Mouse (Mus musculus): ENCODE results near the gene Mybl2. TPM values are rescaled to one million over a fixed set of nuclear protein-coding genes. Genes with fewer than 3 reads are reported as not detected.

Gene Mybl2
- polyA plus RNA-seq, 1 experiment from 2014 or later = 37.8 TPM

DNA sequence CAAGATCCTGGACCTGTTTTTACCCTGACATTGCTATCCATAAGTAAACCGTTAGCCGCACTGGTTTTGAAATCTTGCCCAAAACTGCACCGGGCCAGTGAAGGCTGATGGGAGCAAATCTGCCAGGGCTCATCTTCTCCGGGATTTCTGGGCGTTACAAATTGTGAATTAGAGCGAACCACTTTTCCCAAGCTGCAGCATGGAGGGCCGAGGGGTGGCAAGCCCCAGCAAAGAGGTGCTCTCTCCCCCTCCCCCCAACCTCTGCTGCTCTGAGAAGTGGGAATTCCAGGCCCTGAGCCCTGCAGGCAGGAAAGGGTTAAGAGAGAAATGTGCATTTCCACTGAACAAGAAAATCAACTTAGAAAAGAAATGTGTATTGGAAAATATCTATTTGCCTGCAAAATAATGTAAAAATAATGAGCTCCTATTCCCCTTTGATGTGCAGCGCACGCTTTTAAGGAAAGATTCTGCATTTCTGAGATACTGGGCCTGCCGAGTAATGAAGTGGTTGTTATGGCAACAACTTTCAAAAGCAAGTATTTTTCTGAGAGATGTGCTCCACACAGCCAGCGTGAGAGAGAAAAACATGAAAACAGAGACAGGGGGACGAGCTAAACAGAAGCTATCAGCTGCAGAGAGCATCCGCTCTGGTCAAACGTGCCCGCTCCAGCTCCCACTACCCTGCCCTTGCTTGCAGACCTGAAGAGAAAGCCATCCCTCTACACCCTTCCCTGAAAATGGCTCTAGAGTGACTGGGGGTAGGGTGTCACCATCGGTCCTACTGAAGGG is 57.1 kb downstream of the Mybl2 start:
- 61% methylated on average over 16 of the region's 16 CpGs for WGBS (ENCODE audit: insufficient replicate concordance)
- Histone ChIP-seq H3K4me2 (ENCODE audit: low read depth, low read length) (no peak overlapping the region), H3K4me1 (ENCODE audit: control insufficient read depth, low read depth, low read length) (no peaks in the 10 kb centered on the region), H3K27ac (ENCODE audit: low read length) (no peak overlapping the region), H3K9ac (ENCODE audit: low read depth, low read length) (no peak overlapping the region), H3K4me3 (ENCODE audit: low read depth, low read length) (no peak overlapping the region), H3K9me3 (replicated peaks; ENCODE audit: control insufficient read depth, low read length) (no peaks in the 10 kb centered on the region; the same call in 1 of the 2 replicates), H3K36me3 (ENCODE audit: control insufficient read depth, insufficient read depth) (no peaks in the 10 kb centered on the region), H3K27me3 (ENCODE audit: control insufficient read depth, insufficient read depth, low read depth, low read length) (no peaks in the 10 kb centered on the region)
- no peak for ATAC-seq (ENCODE audit: low read depth)

DNA sequence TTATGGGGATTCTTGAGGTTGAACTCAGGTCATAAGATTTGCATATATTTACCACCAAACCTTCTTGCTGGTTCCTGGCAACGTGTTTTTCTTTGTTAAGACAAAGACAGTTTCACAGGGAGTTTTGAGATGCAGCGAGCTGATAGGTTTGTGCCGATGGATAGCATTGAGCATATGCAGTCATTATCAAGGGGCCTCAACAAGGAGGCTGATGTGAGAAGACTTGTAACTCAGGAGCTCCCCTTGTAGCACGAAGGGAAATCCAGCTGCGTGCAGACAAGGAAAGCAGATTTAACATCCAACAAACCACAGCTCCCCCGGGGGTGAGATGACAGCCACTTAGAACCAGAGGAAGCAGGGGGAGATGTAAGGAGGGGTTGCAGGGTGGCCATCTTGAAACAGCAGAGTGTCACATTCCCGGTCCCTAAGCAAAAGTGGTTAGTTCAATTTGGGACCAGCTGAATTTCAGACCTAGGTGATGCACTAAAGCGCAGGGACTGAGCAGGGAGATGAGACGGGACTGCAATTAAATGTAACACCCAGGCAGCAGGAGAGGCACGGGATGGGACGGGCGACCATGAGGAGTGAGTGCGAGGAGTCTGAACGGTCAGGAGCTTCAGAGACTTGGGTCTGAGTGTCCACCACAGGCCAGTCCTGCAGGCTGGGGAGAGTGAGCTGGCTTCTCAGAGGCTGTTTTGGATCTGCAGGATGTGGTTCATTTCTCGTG is 66.3 kb downstream of the Mybl2 start:
- Histone ChIP-seq H3K9me3 (replicated peaks; ENCODE audit: control insufficient read depth, low read length) (no peaks in the 10 kb centered on the region), H3K27me3 (ENCODE audit: control insufficient read depth, insufficient read depth, low read depth, low read length) (peaks cover 3% of the 10 kb centered on the region; the same call in 1 of the 2 replicates), H3K4me2 (ENCODE audit: low read depth, low read length) (no peak overlapping the region), H3K36me3 (ENCODE audit: control insufficient read depth, insufficient read depth) (no peaks in the 10 kb centered on the region), H3K4me1 (ENCODE audit: control insufficient read depth, low read depth, low read length) (no peaks in the 10 kb centered on the region), H3K27ac (ENCODE audit: low read length) (no peak overlapping the region), H3K9ac (ENCODE audit: low read depth, low read length) (no peak overlapping the region), H3K4me3 (ENCODE audit: low read depth, low read length) (no peak overlapping the region)
- no peak for ATAC-seq (ENCODE audit: low read depth)
- WGBS (ENCODE audit: insufficient replicate concordance) = 52% methylated on average over 15 of the region's 15 CpGs

DNA sequence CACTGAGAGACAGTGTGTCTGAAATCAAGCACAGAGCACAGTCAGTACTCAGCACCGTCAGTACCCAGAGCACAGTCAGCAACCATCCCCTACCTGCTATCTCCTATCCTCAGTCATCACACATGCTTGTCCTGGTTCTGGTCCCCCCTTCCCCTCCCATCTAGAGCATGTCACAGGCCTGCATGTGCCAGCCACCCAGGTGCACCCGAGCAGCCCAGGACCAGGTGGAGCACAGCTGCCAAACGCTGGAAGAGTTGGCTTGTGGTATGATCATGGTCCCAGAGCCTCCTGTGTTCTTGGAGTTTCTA is 66.8 kb downstream of the Mybl2 start:
- ATAC-seq (ENCODE audit: low read depth) = no peak
- no peaks in the 10 kb centered on the region for H3K36me3 ChIP-seq (ENCODE audit: control insufficient read depth, insufficient read depth)
- no peaks in the 10 kb centered on the region for H3K4me1 ChIP-seq (ENCODE audit: control insufficient read depth, low read depth, low read length)

GRCm38 (mm10) chr2:163122319-163122718 is 67.8 kb downstream of the Mybl2 start:
- ATAC-seq (ENCODE audit: low read depth) = peak; percentile 97
- no peak overlapping the region for H3K4me3 ChIP-seq (ENCODE audit: low read depth, low read length)
- peaks cover 3% of the 10 kb centered on the region; the same call in 1 of the 2 replicates for H3K27me3 ChIP-seq (ENCODE audit: control insufficient read depth, insufficient read depth, low read depth, low read length)
- H3K36me3 ChIP-seq (ENCODE audit: control insufficient read depth, insufficient read depth) = no peaks in the 10 kb centered on the region
- H3K27ac ChIP-seq (ENCODE audit: low read length) = no peak overlapping the region
- WGBS (ENCODE audit: insufficient replicate concordance) = 10% methylated on average over 9 of the region's 9 CpGs
- no peaks in the 10 kb centered on the region for H3K9me3 ChIP-seq (replicated peaks; ENCODE audit: control insufficient read depth, low read length)
- no peak overlapping the region; the same call in 1 of the 2 replicates for H3K4me2 ChIP-seq (ENCODE audit: low read depth, low read length)
- no peaks in the 10 kb centered on the region for H3K4me1 ChIP-seq (ENCODE audit: control insufficient read depth, low read depth, low read length)
- no peak overlapping the region for H3K9ac ChIP-seq (ENCODE audit: low read depth, low read length)

More for the DNA sequence above, 66.8 kb downstream of the Mybl2 start:
- Histone ChIP-seq H3K27me3 (ENCODE audit: control insufficient read depth, insufficient read depth, low read depth, low read length) (peaks cover 3% of the 10 kb centered on the region; the same call in 1 of the 2 replicates), H3K4me3 (ENCODE audit: low read depth, low read length) (no peak overlapping the region), H3K9me3 (replicated peaks; ENCODE audit: control insufficient read depth, low read length) (no peaks in the 10 kb centered on the region), H3K27ac (ENCODE audit: low read length) (no peak overlapping the region), H3K9ac (ENCODE audit: low read depth, low read length) (no peak overlapping the region), H3K4me2 (ENCODE audit: low read depth, low read length) (no peak overlapping the region)
- 53% methylated on average over 3 of the region's 3 CpGs for WGBS (ENCODE audit: insufficient replicate concordance)

DNA sequence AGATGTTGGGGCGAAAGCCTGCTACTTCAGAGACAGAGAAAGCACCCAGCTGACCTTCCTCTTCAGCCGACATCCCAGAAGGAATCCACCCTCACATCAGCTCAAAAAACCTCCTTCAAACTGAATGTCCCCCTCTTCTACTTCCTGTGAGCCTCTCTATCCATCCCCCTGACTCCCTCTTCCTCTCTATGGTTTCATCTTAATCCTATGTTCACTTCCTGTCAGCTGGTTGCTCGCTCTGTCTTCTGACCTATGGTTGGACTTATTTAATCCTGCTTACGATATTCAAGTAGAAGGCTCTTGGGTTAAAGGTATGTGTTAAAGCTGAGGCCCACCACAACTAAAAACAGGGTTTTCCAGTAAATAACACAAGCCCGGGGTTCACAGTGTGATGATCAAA is 69.0 kb downstream of the Mybl2 start:
- H3K4me2 ChIP-seq (ENCODE audit: low read depth, low read length) = no peak overlapping the region
- WGBS (ENCODE audit: insufficient replicate concordance) = 57% methylated on average over 5 of the region's 5 CpGs

GRCm38 (mm10) chr2:163130837-163131236 is 76.3 kb downstream of the Mybl2 start:
- Histone ChIP-seq H3K9me3 (replicated peaks; ENCODE audit: control insufficient read depth, low read length) (no peaks in the 10 kb centered on the region), H3K36me3 (ENCODE audit: control insufficient read depth, insufficient read depth) (no peaks in the 10 kb centered on the region), H3K4me1 (ENCODE audit: control insufficient read depth, low read depth, low read length) (no peaks in the 10 kb centered on the region), H3K27me3 (ENCODE audit: control insufficient read depth, insufficient read depth, low read depth, low read length) (no peaks in the 10 kb centered on the region), H3K4me3 (ENCODE audit: low read depth, low read length) (no peak overlapping the region), H3K27ac (ENCODE audit: low read length) (no peak overlapping the region), H3K4me2 (ENCODE audit: low read depth, low read length) (no peak overlapping the region), H3K9ac (ENCODE audit: low read depth, low read length) (no peak overlapping the region)
- no peak for ATAC-seq (ENCODE audit: low read depth)
- 65% methylated on average over 5 of the region's 5 CpGs for WGBS (ENCODE audit: insufficient replicate concordance)

More for the DNA sequence above, 69.0 kb downstream of the Mybl2 start:
- no peaks in the 10 kb centered on the region for H3K36me3 ChIP-seq (ENCODE audit: control insufficient read depth, insufficient read depth)
- no peak overlapping the region for H3K4me3 ChIP-seq (ENCODE audit: low read depth, low read length)
- no peaks in the 10 kb centered on the region for H3K4me1 ChIP-seq (ENCODE audit: control insufficient read depth, low read depth, low read length)
- no peak for ATAC-seq (ENCODE audit: low read depth)
- peaks cover 3% of the 10 kb centered on the region; the same call in 1 of the 2 replicates for H3K27me3 ChIP-seq (ENCODE audit: control insufficient read depth, insufficient read depth, low read depth, low read length)
- H3K9ac ChIP-seq (ENCODE audit: low read depth, low read length) = no peak overlapping the region
- H3K9me3 ChIP-seq (replicated peaks; ENCODE audit: control insufficient read depth, low read length) = no peaks in the 10 kb centered on the region
- H3K27ac ChIP-seq (ENCODE audit: low read length) = no peak overlapping the region

DNA sequence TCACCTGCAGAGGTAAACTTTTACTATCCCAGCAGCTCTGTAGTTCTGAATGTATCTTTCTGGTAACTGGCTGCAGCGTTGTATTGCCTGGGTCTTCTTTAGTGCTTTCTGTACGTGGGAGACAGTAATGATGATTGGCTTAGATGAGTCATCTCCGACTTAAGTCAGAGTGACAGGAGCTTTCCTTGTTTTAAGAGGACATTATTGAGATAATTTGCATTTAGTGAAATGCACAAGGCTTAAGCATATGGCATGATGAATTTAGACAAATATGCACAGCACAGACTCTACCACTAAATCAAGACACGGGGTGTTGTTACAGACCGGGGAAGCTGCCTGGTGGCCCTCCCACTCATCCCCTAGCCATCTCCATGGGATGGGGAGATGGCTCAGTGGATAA is 77.8 kb downstream of the Mybl2 start:
- Histone ChIP-seq H3K9ac (ENCODE audit: low read depth, low read length) (no peak overlapping the region), H3K9me3 (replicated peaks; ENCODE audit: control insufficient read depth, low read length) (no peaks in the 10 kb centered on the region), H3K4me2 (ENCODE audit: low read depth, low read length) (no peak overlapping the region), H3K27me3 (ENCODE audit: control insufficient read depth, insufficient read depth, low read depth, low read length) (no peaks in the 10 kb centered on the region), H3K36me3 (ENCODE audit: control insufficient read depth, insufficient read depth) (no peaks in the 10 kb centered on the region), H3K27ac (ENCODE audit: low read length) (no peak overlapping the region), H3K4me3 (ENCODE audit: low read depth, low read length) (no peak overlapping the region), H3K4me1 (ENCODE audit: control insufficient read depth, low read depth, low read length) (no peaks in the 10 kb centered on the region)
- WGBS (ENCODE audit: insufficient replicate concordance) = 72% methylated on average over 5 of the region's 5 CpGs
- no peak for ATAC-seq (ENCODE audit: low read depth)
